Mouse (Mus musculus) granulocyte monocyte progenitor cell, adult 5-6 weeks (primary cell): ENCODE data around the gene Zyx. TPM values are rescaled to one million over a fixed set of nuclear protein-coding genes. Genes with fewer than 3 reads are reported as not detected.
A peak's percentile ranks its signal among the peaks of the same experiment; 100 is the strongest.

ENCODE experiments used
- ATAC-seq: replicated peaks from 2 replicates; pipeline ENCODE4 v1.8.0; 2016; ENCODE audit warnings: mild to moderate bottlenecking, moderate TSS enrichment, inconsistent platforms; ENCODE audit not compliant: poor library complexity, severe bottlenecking
- total RNA-seq, 2 experiments: library from RNA; stranded (forward) in 1 of 2; stranded (reverse) in 1 of 2; fragments of 200-712, 200-1000 nt in 1 of 2; fragments of >200 nt in 1 of 2; fragmentation: Nextera tagmentation in 1 of 2; gene quantifications; 2 replicates each; pipeline ENCODE4 v1.2.3; 2014 to 2017

Gene Zyx
- total RNA-seq, 2 experiments from 2014 or later, result 17.6 to 116 TPM

- no peak for ATAC-seq
Measured at GRCm38 (mm10) chr6:42350021-42350967, 864 bp downstream of the Zyx start.

- ATAC-seq, result no peak
Measured at GRCm38 (mm10) chr6:42350968-42351775, 1.7 kb downstream of the Zyx start.

GRCm38 (mm10) chr6:42351776-42352485 is 2.5 kb downstream of the Zyx start:
- no peak for ATAC-seq

DNA sequence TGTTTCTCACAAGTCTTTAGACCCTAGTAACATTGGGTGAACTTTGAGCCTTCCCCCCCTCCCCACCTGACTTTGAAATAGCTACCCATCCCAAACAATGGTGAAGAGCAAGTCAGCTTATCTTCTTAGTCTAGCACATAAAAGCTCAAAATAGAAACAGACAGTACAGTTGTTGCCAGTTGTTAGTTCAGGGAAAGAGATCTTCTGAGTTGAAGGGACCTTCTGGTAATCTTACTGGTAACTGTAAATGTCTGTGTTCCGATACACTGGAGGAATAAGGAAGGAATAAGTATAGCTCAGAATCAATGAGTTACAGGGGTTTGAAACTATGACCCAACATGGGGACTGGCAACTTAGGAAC is 3.0 kb downstream of the Zyx start:
- no peak for ATAC-seq

DNA sequence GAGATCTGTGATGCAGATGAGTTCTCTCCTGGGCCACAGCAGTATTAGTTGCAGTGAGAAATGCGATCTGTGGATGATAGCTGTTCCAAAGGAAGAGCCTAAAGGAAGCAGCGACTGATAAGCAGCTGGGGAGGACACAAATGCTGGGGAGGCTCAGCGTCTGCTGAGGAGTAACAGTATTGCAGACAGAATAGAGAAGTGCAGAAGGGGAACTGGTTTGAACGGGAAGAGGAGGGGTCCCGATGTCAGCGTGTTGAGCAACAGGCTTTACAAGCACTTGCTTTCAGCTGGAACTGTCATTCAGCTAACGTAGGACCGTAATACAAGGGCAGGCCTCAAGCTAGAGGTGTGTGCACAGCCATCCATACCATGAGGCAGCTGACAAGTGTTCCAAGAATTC is 3.8 kb downstream of the Zyx start:
- ATAC-seq, result peak; percentile 43

GRCm38 (mm10) chr6:42354076-42355019 is 4.9 kb downstream of the Zyx start:
- peak; percentile 24 for ATAC-seq

DNA sequence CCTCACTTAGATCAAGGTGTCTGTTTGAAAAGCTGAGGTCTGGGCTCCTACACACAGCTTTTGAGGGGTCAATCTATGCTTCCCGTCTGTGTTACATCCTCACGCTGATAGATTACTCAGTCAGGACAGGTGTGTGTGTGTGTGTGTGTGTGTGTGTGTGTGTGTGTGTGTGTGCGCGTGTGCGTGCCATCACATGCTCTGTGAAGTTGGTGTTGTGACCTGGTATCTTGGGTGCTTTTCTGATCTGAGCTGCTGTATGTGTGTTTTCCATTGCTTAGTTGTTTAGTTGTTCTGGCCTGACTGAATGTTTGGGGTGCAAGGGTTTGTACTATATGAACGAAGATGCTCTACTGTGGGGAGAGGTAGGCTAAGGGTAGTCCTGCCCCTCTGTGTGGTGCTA is 5.9 kb downstream of the Zyx start:
- no peak for ATAC-seq

DNA sequence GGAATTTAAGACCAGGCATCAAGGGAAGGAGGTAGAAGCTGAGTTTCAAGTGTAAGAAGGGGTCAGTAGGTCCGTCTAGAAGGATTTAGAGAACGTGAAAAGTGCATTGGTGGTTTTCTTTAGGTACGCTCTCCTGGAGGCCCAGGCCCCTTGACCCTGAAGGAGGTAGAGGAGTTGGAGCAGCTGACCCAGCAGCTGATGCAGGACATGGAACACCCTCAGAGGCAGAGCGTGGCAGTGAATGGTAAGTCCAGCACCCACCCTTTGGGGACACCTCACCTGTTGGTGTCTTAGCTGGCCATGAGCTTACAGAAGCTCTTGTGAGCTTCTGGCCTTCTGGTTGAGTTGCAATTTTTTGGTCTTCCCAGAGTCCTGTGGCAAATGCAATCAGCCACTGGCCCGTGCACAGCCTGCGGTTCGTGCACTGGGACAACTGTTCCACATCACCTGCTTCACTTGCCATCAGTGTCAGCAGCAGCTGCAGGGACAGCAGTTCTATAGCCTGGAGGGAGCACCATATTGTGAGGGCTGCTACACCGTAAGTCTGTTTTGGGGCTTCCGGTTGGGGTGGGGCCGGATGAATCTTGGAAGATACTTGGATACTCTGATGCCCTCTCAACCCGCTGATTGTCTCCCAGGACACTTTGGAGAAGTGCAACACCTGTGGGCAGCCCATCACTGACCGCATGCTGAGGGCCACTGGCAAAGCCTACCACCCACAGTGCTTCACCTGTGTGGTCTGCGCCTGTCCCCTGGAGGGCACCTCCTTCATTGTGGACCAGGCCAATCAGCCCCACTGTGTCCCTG is 6.6 kb downstream of the Zyx start:
- ATAC-seq, result no peak

- ATAC-seq, result no peak
Measured at GRCm38 (mm10) chr6:42356913-42357312, 7.5 kb downstream of the Zyx start.

DNA sequence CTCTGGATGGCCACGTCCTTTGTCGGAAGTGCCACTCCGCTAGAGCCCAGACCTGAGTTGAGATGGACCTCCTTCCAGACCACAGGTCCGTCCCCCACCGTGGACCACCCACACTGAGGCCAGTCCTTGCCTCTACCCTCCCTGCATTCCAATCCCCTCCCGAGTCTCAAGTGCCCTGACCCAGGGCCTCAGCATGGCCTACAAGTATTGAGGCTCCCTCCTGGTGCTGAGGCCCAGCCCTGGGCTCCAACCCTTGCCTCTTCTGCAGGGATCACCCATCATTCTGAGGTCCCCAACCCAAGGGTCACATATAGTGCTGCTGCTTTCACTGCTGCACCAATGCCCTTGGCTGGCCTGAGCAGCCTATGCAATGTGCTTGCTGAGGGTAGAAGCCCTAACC is 8.5 kb downstream of the Zyx start:
- no peak for ATAC-seq

- no peak for ATAC-seq
Measured at GRCm38 (mm10) chr6:42358901-42359300, 9.5 kb downstream of the Zyx start.

DNA sequence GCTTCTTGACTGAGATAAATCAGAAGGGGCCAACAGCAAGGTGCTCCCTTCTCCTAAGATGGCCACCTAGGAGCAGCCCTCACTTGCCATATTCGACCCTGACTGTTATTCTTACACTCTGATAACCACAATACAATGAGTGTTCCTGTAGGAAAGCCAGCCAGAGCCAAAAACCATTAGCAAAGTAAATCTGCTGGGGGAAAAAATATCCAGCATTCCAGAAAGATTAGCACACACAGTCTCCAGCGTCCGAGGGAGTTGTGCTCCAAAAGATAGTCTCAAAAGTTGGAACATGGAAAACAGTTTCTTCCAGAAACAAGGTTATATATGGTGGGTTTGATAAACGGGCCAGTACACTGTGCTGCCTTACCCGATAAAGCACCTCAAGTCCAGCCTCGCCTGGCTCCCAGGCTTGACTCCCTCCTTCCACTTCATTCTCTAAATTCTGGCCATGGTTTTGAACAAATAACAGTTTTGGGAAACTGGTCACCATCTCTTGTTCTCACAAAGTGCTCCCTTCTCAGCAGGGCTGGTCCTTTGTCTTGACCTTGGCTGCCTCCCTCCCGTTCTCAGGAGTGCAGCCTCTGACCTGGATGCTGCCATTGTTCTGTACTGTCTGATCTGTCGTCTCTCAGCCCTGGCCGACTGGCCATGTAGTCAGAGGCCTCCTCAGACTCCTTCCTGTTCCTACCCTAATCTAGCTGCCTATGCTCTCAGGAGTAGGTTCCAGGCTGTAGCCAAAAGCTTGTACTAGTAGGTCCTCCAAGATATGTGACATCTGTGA is 10.1 kb downstream of the Zyx start:
- no peak for ATAC-seq

- ATAC-seq, result no peak
Measured at GRCm38 (mm10) chr6:42360231-42360840, 10.9 kb downstream of the Zyx start.

GRCm38 (mm10) chr6:42361041-42361895 is 11.8 kb downstream of the Zyx start:
- ATAC-seq, result no peak

GRCm38 (mm10) chr6:42362074-42362473 is 12.6 kb downstream of the Zyx start:
- ATAC-seq, result no peak

DNA sequence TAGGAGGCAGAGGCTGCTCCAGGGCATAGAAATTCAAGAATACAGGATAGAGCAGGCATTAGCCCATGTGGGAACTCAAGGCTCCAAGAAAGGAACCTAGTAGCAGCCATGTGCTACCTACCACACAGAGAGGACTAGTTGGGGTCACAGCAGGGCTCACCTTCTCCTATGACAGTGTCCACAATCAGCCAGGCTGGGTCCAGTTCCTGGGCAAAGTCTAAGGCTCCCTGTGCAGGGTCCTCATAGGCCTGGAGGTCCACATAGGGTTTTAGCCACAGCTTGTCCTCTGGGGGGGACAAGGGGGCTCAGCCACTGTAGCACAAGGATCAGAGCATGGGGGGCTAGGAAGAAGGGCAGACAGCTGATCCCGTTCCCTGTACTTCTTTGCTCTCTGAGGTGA is 13.1 kb downstream of the Zyx start:
- ATAC-seq, result no peak

DNA sequence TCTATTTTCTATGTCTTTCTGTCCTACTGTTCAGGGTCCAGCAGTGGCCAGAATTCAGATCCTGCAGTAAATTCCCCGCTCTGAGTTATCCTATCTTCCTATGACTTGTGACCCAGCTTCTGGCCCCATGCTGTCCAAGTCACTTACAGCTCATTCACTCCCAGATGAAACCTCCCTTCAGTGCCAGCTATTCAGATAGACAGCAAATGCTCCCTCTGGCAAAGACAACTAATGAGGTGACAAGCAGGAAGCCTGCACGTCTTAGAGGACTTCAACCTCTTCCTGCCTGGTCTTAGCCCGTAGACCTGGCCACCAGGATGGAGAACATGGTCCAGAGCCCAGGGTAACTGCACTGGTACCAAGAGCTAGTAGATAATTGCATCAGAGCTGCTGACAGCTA is 13.5 kb downstream of the Zyx start:
- ATAC-seq, result no peak
